Mouse (Mus musculus) ES-E14 (cell line): ENCODE measurements around the gene Myo1d. TPM values are rescaled to one million over a fixed set of nuclear protein-coding genes. Genes with fewer than 3 reads are reported as not detected.
A peak's percentile ranks its signal among the peaks of the same experiment; 100 is the strongest.

Experiments
- DNase-seq: peaks from one replicate; pipeline ENCODE4 v3.0.0-alpha.2; 2013; ENCODE audit warnings: low read depth, low spot score
- H3K27ac ChIP-seq: 2 replicates; pipeline ENCODE4 v1.5.1; 2012; ENCODE audit warnings: low read depth, mild to moderate bottlenecking, low read length, moderate library complexity, mixed read lengths; ENCODE audit not compliant: poor library complexity, insufficient read depth, severe bottlenecking
- H3K36me3 ChIP-seq: 2 replicates; pipeline ENCODE4 v1.6.1; 2012; ENCODE audit warnings: mild to moderate bottlenecking, low read length, moderate library complexity, mixed read lengths; ENCODE audit not compliant: control insufficient read depth, poor library complexity, insufficient read depth, severe bottlenecking
- H3K4me1 ChIP-seq, 2 experiments: fragments of 150-350 bp in 1 of 2; sonication (generic) in 1 of 2; 2 replicates each; pipeline ENCODE4 v1.6.1; 2012; ENCODE audit warnings: low read length in 2 of 2, mild to moderate bottlenecking in 1 of 2, mixed read lengths in 1 of 2; ENCODE audit not compliant: control insufficient read depth in 2 of 2, insufficient read depth in 2 of 2, poor library complexity in 1 of 2
- H3K4me3 ChIP-seq, 2 experiments: fragments of 150-350 bp in 1 of 2; sonication (generic) in 1 of 2; 2 replicates each; pipeline ENCODE4 v1.5.1; 2012; ENCODE audit warnings: low read length in 2 of 2, low read depth in 1 of 2, mild to moderate bottlenecking in 1 of 2, mixed read lengths in 1 of 2; ENCODE audit not compliant: insufficient read depth in 1 of 2, poor library complexity in 1 of 2, severe bottlenecking in 1 of 2
- H3K9ac ChIP-seq: 2 replicates; pipeline ENCODE4 v1.6.1; 2012; ENCODE audit warnings: low read depth, mild to moderate bottlenecking, low read length, mixed read lengths; ENCODE audit not compliant: poor library complexity, insufficient read depth, severe bottlenecking
- H3K9me3 ChIP-seq: fragments of 150-350 bp; sonication (generic); 2 replicates; pipeline ENCODE4 v1.6.1; 2012; ENCODE audit warnings: low read depth, mild to moderate bottlenecking, low read length; ENCODE audit not compliant: control insufficient read depth, insufficient read depth
- CHD2 ChIP-seq: IDR thresholded peaks from 2 replicates; pipeline ENCODE4 v1.6.1; 2014; ENCODE audit warnings: mild to moderate bottlenecking, low read depth, low read length, inconsistent platforms
- HCFC1 ChIP-seq: IDR thresholded peaks from 2 replicates; pipeline ENCODE4 v1.6.1; 2012; ENCODE audit warnings: low read length, inconsistent platforms, borderline replicate concordance; ENCODE audit not compliant: insufficient read depth
- MAFK ChIP-seq: IDR thresholded peaks from 2 replicates; pipeline ENCODE4 v1.6.1; 2014; ENCODE audit warnings: mild to moderate bottlenecking, low read depth, low read length, inconsistent platforms; ENCODE audit not compliant: insufficient read depth
- ZC3H11A ChIP-seq: IDR thresholded peaks from 2 replicates; pipeline ENCODE4 v1.6.1; 2012; ENCODE audit warnings: low read depth, mild to moderate bottlenecking, inconsistent platforms, low read length, borderline replicate concordance
- ZNF384 ChIP-seq: IDR thresholded peaks from 2 replicates; pipeline ENCODE4 v1.6.1; 2012; ENCODE audit warnings: low read depth, low read length, inconsistent platforms
- in situ Hi-C, 2 experiments: fragments of 600-800 bp; cut with MboI; formaldehyde crosslinking; loops; one replicate each; pipeline ENCODE4 v1.15.1; 2025; ENCODE audit warnings: low sequenced_read_pairs in 2 of 2, inconsistent platforms in 1 of 2; ENCODE audit not compliant: unreplicated experiment in 2 of 2
- total RNA-seq: library from RNA; depleted of rRNA; stranded (reverse); fragments of 300-350 nt; gene quantifications from 2 replicates; pipeline ENCODE4 v1.2.3, GENCODE M21; 2012

Gene Myo1d
- total RNA-seq, 1 experiment, result 2.9 TPM

- Histone ChIP-seq H3K9ac (no peak overlapping the region), H3K4me3 (no peak overlapping the region), H3K9me3 (no peaks in the 10 kb centered on the region), H3K36me3 (no peaks in the 10 kb centered on the region), H3K4me1 (peaks cover 0 to 5% of the 10 kb centered on the region in 2 experiments; a peak in 1 of 4 replicates), H3K27ac (no peak overlapping the region)
- in situ Hi-C loops, result no loop called here
- TF ChIP-seq MAFK, result no peak
- no peak for DNase-seq
Observed at GRCm38 (mm10) chr11:80781535-80781934, 1.7 kb upstream of the Myo1d start.

GRCm38 (mm10) chr11:80778916-80779526 is 804 bp downstream of the Myo1d start:
- Histone ChIP-seq H3K4me3 (peak overlapping the region; percentile 84 to 96), H3K4me1 (peaks cover 0 to 5% of the 10 kb centered on the region in 2 experiments; a peak in 2 of 4 replicates), H3K36me3 (no peaks in the 10 kb centered on the region), H3K9me3 (no peaks in the 10 kb centered on the region), H3K27ac (no peak overlapping the region), H3K9ac (peak overlapping the region; percentile 83)
- in situ Hi-C loops, result no loop called here
- TF ChIP-seq HCFC1, result no peak
- no peak for TF ChIP-seq MAFK
- TF ChIP-seq ZC3H11A, result no peak
- no peak for TF ChIP-seq CHD2
- DNase-seq, result no peak

- Histone ChIP-seq H3K9me3 (no peaks in the 10 kb centered on the region), H3K36me3 (no peaks in the 10 kb centered on the region), H3K4me1 (peaks cover 0 to 5% of the 10 kb centered on the region in 2 experiments; a peak in 2 of 4 replicates), H3K4me3 (no peak overlapping the region), H3K9ac (no peak overlapping the region), H3K27ac (no peak overlapping the region)
- no peak for DNase-seq
- TF ChIP-seq ZNF384 (no peak), ZC3H11A (no peak), MAFK (no peak), HCFC1 (no peak), CHD2 (no peak)
- in situ Hi-C loops, result no loop called here
Observed at GRCm38 (mm10) chr11:80778157-80778556, 1.7 kb downstream of the Myo1d start.

GRCm38 (mm10) chr11:80777708-80778107 is 2.1 kb downstream of the Myo1d start:
- Histone ChIP-seq H3K27ac (no peak overlapping the region), H3K9me3 (no peaks in the 10 kb centered on the region), H3K4me3 (no peak overlapping the region), H3K4me1 (peaks cover 0 to 5% of the 10 kb centered on the region in 2 experiments; a peak in 2 of 4 replicates), H3K36me3 (no peaks in the 10 kb centered on the region), H3K9ac (no peak overlapping the region)
- no peak for TF ChIP-seq MAFK
- no peak for TF ChIP-seq ZC3H11A
- no peak for TF ChIP-seq HCFC1
- TF ChIP-seq CHD2, result no peak
- TF ChIP-seq ZNF384, result no peak
- in situ Hi-C loops, result no loop called here
- DNase-seq, result no peak

- Histone ChIP-seq H3K4me1 (peaks cover 0 to 5% of the 10 kb centered on the region in 2 experiments; a peak in 2 of 4 replicates), H3K36me3 (no peaks in the 10 kb centered on the region), H3K9ac (no peak overlapping the region), H3K27ac (no peak overlapping the region), H3K4me3 (no peak overlapping the region), H3K9me3 (no peaks in the 10 kb centered on the region)
- DNase-seq, result no peak
- TF ChIP-seq ZC3H11A, result no peak
- TF ChIP-seq ZNF384, result no peak
- TF ChIP-seq CHD2, result no peak
- TF ChIP-seq MAFK, result no peak
- no peak for TF ChIP-seq HCFC1
- in situ Hi-C loops, result no loop called here
Observed at GRCm38 (mm10) chr11:80775535-80775934, 4.3 kb downstream of the Myo1d start.
